Mouse (Mus musculus): ENCODE measurements around the gene Optc. TPM values are rescaled to one million over a fixed set of nuclear protein-coding genes. Genes with fewer than 3 reads are reported as not detected.

The Optc gene
- polyA plus RNA-seq, 1 experiment from 2014 or later: 0.27 TPM

- Histone ChIP-seq H3K9me3 (ENCODE audit: control insufficient read depth, low read length) (no peaks in the 10 kb centered on the region; the same call in 1 of the 2 replicates), H3K9ac (ENCODE audit: low read length) (no peak overlapping the region)
- ATAC-seq (ENCODE audit: insufficient number of reproducible peaks, low FRiP score, low TSS enrichment, low read depth): no peak
Observed at GRCm38 (mm10) chr1:133940481-133941092, 32.8 kb upstream of the Optc start.

GRCm38 (mm10) chr1:133939708-133940107, 31.9 kb upstream of the Optc start:
- no peak overlapping the region for H3K4me3 ChIP-seq (ENCODE audit: low read depth, low read length)
- no peaks in the 10 kb centered on the region for H3K36me3 ChIP-seq (ENCODE audit: control insufficient read depth, insufficient read depth, low read length)
- 86% methylated on average over 8 of the region's 8 CpGs for WGBS
- H3K9ac ChIP-seq (ENCODE audit: low read length): no peak overlapping the region
- DNase-seq (ENCODE audit: low spot score): no peak
- H3K27me3 ChIP-seq (ENCODE audit: control insufficient read depth, insufficient read depth, low read length): no peaks in the 10 kb centered on the region
- H3K4me1 ChIP-seq (ENCODE audit: control insufficient read depth, insufficient read depth, low read length): peaks cover 9% of the 10 kb centered on the region
- no peak overlapping the region for H3K27ac ChIP-seq (replicated peaks; ENCODE audit: low read depth, low read length)
- no peak overlapping the region for H3K4me2 ChIP-seq (ENCODE audit: low read depth, severe bottlenecking)
- no peak for ATAC-seq (ENCODE audit: insufficient number of reproducible peaks, low FRiP score, low TSS enrichment, low read depth)
- H3K9me3 ChIP-seq (ENCODE audit: control insufficient read depth, low read length): no peaks in the 10 kb centered on the region; the same call in 1 of the 2 replicates

More at GRCm38 (mm10) chr1:133940481-133941092, 32.8 kb upstream of the Optc start:
- H3K27ac ChIP-seq (replicated peaks; ENCODE audit: low read depth, low read length): no peak overlapping the region
- DNase-seq (ENCODE audit: low spot score): no peak
- WGBS: 83% methylated on average over 3 of the region's 3 CpGs
- H3K4me1 ChIP-seq (ENCODE audit: control insufficient read depth, insufficient read depth, low read length): peaks cover 9% of the 10 kb centered on the region
- no peaks in the 10 kb centered on the region for H3K36me3 ChIP-seq (ENCODE audit: control insufficient read depth, insufficient read depth, low read length)
- no peaks in the 10 kb centered on the region for H3K27me3 ChIP-seq (ENCODE audit: control insufficient read depth, insufficient read depth, low read length)
- H3K4me2 ChIP-seq (ENCODE audit: low read depth, severe bottlenecking): no peak overlapping the region
- no peak overlapping the region for H3K4me3 ChIP-seq (ENCODE audit: low read depth, low read length)

DNA sequence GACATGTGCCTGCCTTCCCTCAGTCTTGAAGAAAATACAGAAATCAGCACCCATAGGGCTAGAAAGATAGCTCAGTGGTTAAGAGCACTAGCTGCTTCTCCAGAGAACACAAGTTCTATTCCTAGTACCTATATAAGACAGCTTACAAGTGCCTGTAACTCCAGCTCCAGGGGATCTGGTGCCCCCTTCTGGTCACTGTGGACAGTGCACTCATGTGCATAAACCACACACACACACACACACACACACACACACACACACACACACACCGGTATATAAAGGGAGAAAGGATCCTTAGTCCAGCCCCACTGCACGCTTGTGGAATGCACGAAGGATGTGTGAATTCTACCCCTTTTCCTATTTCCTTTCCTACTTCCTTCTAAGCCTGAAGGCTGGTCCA, 28.4 kb upstream of the Optc start:
- H3K27me3 ChIP-seq (ENCODE audit: control insufficient read depth, insufficient read depth, low read length): no peaks in the 10 kb centered on the region
- no peak overlapping the region for H3K4me3 ChIP-seq (ENCODE audit: low read depth, low read length)
- no peak overlapping the region for H3K9ac ChIP-seq (ENCODE audit: low read length)
- WGBS: 96% methylated on average over 3 of the region's 3 CpGs
- no peak for ATAC-seq (ENCODE audit: insufficient number of reproducible peaks, low FRiP score, low TSS enrichment, low read depth)
- H3K4me1 ChIP-seq (ENCODE audit: control insufficient read depth, insufficient read depth, low read length): peaks cover 10% of the 10 kb centered on the region
- H3K4me2 ChIP-seq (ENCODE audit: low read depth, severe bottlenecking): no peak overlapping the region
- H3K9me3 ChIP-seq (ENCODE audit: control insufficient read depth, low read length): no peaks in the 10 kb centered on the region
- DNase-seq (ENCODE audit: low spot score): no peak
- no peak overlapping the region for H3K27ac ChIP-seq (replicated peaks; ENCODE audit: low read depth, low read length)
- H3K36me3 ChIP-seq (ENCODE audit: control insufficient read depth, insufficient read depth, low read length): no peaks in the 10 kb centered on the region

DNA sequence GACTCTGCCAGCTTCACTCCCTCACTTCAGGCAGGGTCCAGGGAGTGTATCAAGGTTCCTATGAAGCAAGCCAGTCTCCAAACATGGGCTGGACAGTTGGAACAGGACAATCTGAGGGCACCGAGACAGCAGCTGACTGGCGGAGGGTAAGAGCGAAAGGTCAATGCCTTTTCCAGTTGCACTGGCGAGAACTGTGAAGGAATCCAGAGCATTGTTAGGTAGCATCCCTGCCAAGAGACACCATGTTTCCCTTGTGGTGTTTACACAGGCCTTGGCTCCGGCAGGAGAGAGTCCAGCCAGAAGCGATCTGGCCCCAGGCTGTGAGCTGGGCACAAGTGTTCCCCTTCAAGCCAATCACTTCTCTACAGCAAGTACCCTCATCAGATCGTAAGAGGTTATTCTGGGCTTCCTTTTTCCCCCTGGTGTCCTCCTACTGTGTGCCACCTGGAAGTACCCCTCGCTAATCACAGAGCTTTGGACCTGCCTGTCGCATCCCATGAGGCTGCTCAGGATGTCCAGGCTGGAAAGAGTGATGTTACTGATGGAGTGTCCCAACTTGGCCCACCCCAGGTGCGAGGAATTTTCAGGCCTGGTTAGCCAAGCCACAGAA, 26.7 kb upstream of the Optc start:
- ATAC-seq (ENCODE audit: insufficient number of reproducible peaks, low FRiP score, low TSS enrichment, low read depth): no peak
- no peak for DNase-seq (ENCODE audit: low spot score)
- H3K4me2 ChIP-seq (ENCODE audit: low read depth, severe bottlenecking): no peak overlapping the region
- WGBS: 88% methylated on average over 10 of the region's 10 CpGs
- H3K27me3 ChIP-seq (ENCODE audit: control insufficient read depth, insufficient read depth, low read length): no peaks in the 10 kb centered on the region
- H3K4me3 ChIP-seq (ENCODE audit: low read depth, low read length): no peak overlapping the region
- H3K9me3 ChIP-seq (ENCODE audit: control insufficient read depth, low read length): no peaks in the 10 kb centered on the region
- no peak overlapping the region for H3K9ac ChIP-seq (ENCODE audit: low read length)
- H3K4me1 ChIP-seq (ENCODE audit: control insufficient read depth, insufficient read depth, low read length): peaks cover 8% of the 10 kb centered on the region; the same call in 1 of the 2 replicates
- no peak overlapping the region for H3K27ac ChIP-seq (replicated peaks; ENCODE audit: low read depth, low read length)
- H3K36me3 ChIP-seq (ENCODE audit: control insufficient read depth, insufficient read depth, low read length): no peaks in the 10 kb centered on the region

GRCm38 (mm10) chr1:133933301-133934195, 25.7 kb upstream of the Optc start:
- Histone ChIP-seq H3K9ac (ENCODE audit: low read length) (no peak overlapping the region), H3K4me1 (ENCODE audit: control insufficient read depth, insufficient read depth, low read length) (peaks cover 8% of the 10 kb centered on the region; the same call in 1 of the 2 replicates), H3K27me3 (ENCODE audit: control insufficient read depth, insufficient read depth, low read length) (no peaks in the 10 kb centered on the region), H3K36me3 (ENCODE audit: control insufficient read depth, insufficient read depth, low read length) (no peaks in the 10 kb centered on the region), H3K4me3 (ENCODE audit: low read depth, low read length) (no peak overlapping the region), H3K9me3 (ENCODE audit: control insufficient read depth, low read length) (no peaks in the 10 kb centered on the region), H3K4me2 (ENCODE audit: low read depth, severe bottlenecking) (no peak overlapping the region), H3K27ac (replicated peaks; ENCODE audit: low read depth, low read length) (no peak overlapping the region)
- ATAC-seq (ENCODE audit: insufficient number of reproducible peaks, low FRiP score, low TSS enrichment, low read depth) (no peak; the same call in 1 of the 2 replicates), DNase-seq (ENCODE audit: low spot score) (no peak)
- 55% methylated on average over 14 of the region's 14 CpGs for WGBS

DNA sequence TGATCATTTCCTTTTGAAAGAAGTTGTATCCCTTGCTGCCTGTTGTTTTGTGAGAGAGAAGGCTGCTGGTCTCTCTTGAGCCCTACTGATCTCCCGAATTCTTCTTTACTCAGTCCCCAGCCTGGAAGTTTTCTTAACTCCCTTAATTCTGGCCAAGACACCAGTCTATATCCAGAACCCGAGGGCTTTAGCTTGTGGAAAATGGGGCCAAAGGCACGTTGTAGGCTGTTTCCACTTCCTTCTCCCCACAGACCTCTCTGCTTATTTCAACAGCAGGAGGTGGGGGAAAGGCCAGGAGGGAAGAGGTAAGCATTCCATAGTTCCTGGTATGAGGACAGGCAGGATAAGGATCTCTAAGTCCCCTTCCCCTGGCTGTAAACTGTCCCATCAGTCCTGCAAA, 22.2 kb upstream of the Optc start:
- Histone ChIP-seq H3K9ac (ENCODE audit: low read length) (no peak overlapping the region), H3K4me1 (ENCODE audit: control insufficient read depth, insufficient read depth, low read length) (peaks cover 8% of the 10 kb centered on the region; the same call in 1 of the 2 replicates), H3K4me2 (ENCODE audit: low read depth, severe bottlenecking) (no peak overlapping the region), H3K36me3 (ENCODE audit: control insufficient read depth, insufficient read depth, low read length) (no peaks in the 10 kb centered on the region), H3K27ac (replicated peaks; ENCODE audit: low read depth, low read length) (no peak overlapping the region), H3K4me3 (ENCODE audit: low read depth, low read length) (no peak overlapping the region), H3K27me3 (ENCODE audit: control insufficient read depth, insufficient read depth, low read length) (no peaks in the 10 kb centered on the region), H3K9me3 (ENCODE audit: control insufficient read depth, low read length) (no peaks in the 10 kb centered on the region)
- DNase-seq (ENCODE audit: low spot score): no peak
- 63% methylated on average over 3 of the region's 3 CpGs for WGBS
- ATAC-seq (ENCODE audit: insufficient number of reproducible peaks, low FRiP score, low TSS enrichment, low read depth): no peak

- Histone ChIP-seq H3K27ac (replicated peaks; ENCODE audit: low read depth, low read length) (no peak overlapping the region), H3K4me3 (ENCODE audit: low read depth, low read length) (no peak overlapping the region), H3K4me1 (ENCODE audit: control insufficient read depth, insufficient read depth, low read length) (0 out of 2 replicates have a peak, but pooled peaks cover 6% of the 10 kb centered on the region), H3K36me3 (ENCODE audit: control insufficient read depth, insufficient read depth, low read length) (no peaks in the 10 kb centered on the region), H3K27me3 (ENCODE audit: control insufficient read depth, insufficient read depth, low read length) (no peaks in the 10 kb centered on the region), H3K4me2 (ENCODE audit: low read depth, severe bottlenecking) (no peak overlapping the region), H3K9me3 (ENCODE audit: control insufficient read depth, low read length) (no peaks in the 10 kb centered on the region), H3K9ac (ENCODE audit: low read length) (no peak overlapping the region)
- DNase-seq (ENCODE audit: low spot score) (no peak), ATAC-seq (ENCODE audit: insufficient number of reproducible peaks, low FRiP score, low TSS enrichment, low read depth) (no peak)
- WGBS: 93% methylated on average over 3 of the region's 3 CpGs
Observed at GRCm38 (mm10) chr1:133925223-133925622, 17.4 kb upstream of the Optc start.

- DNase-seq (ENCODE audit: low spot score) (peak; percentile 45), ATAC-seq (ENCODE audit: insufficient number of reproducible peaks, low FRiP score, low TSS enrichment, low read depth) (no peak)
- Histone ChIP-seq H3K27me3 (ENCODE audit: control insufficient read depth, insufficient read depth, low read length) (no peaks in the 10 kb centered on the region), H3K4me2 (ENCODE audit: low read depth, severe bottlenecking) (no peak overlapping the region), H3K9me3 (ENCODE audit: control insufficient read depth, low read length) (no peaks in the 10 kb centered on the region), H3K4me1 (ENCODE audit: control insufficient read depth, insufficient read depth, low read length) (0 out of 2 replicates have a peak, but pooled peaks cover 6% of the 10 kb centered on the region), H3K4me3 (ENCODE audit: low read depth, low read length) (no peak overlapping the region), H3K36me3 (ENCODE audit: control insufficient read depth, insufficient read depth, low read length) (no peaks in the 10 kb centered on the region), H3K27ac (replicated peaks; ENCODE audit: low read depth, low read length) (no peak overlapping the region), H3K9ac (ENCODE audit: low read length) (no peak overlapping the region)
- 30% methylated on average over 7 of the region's 7 CpGs for WGBS
Observed at GRCm38 (mm10) chr1:133924141-133924875, 16.5 kb upstream of the Optc start.
